Mouse (Mus musculus) myocyte (in vitro differentiated cells): Measurements from ENCODE around the gene Ttc30a2. TPM values are rescaled to one million over a fixed set of nuclear protein-coding genes. Genes with fewer than 3 reads are reported as not detected.

Experiments
- H3K27me3 ChIP-seq: one replicate; pipeline ENCODE4 v1.6.1; 2011; ENCODE audit not compliant: control insufficient read depth, insufficient read depth, insufficient read length
- H3K36me3 ChIP-seq: one replicate; pipeline ENCODE4 v1.6.1; 2011; ENCODE audit not compliant: control insufficient read depth, insufficient read depth
- H3K4me2 ChIP-seq: one replicate; pipeline ENCODE4 v1.6.1; 2011; ENCODE audit warnings: low read depth, control low read depth
- H3K4me3 ChIP-seq: one replicate; pipeline ENCODE4 v1.5.1; 2011; ENCODE audit warnings: mild to moderate bottlenecking, control low read depth, moderate library complexity
- H3K79me2 ChIP-seq: one replicate; pipeline ENCODE4 v1.6.1; 2011; ENCODE audit not compliant: control insufficient read depth, insufficient read depth
- H3ac ChIP-seq: one replicate; pipeline ENCODE4 v1.6.1; 2011; ENCODE audit not compliant: control insufficient read depth, insufficient read length
- CEBPB ChIP-seq: IDR thresholded peaks from 2 replicates; pipeline ENCODE4 v1.6.1; 2011; ENCODE audit warnings: mild to moderate bottlenecking, moderate library complexity; ENCODE audit not compliant: poor library complexity, insufficient read depth, severe bottlenecking
- E2F4 ChIP-seq: IDR thresholded peaks from one replicate; pipeline ENCODE4 v1.6.1; 2011; ENCODE audit warnings: mild to moderate bottlenecking, control low read depth, moderate library complexity; ENCODE audit not compliant: insufficient read depth
- MAX ChIP-seq: IDR thresholded peaks from one replicate; pipeline ENCODE4 v1.6.1; 2011; ENCODE audit warnings: low read depth, mild to moderate bottlenecking, control low read depth
- MYOD1 ChIP-seq, 3 experiments: IDR thresholded peaks; one replicate each; pipeline ENCODE4 v1.6.1; 2011; ENCODE audit warnings: control low read depth in 2 of 3, low read depth in 2 of 3, mild to moderate bottlenecking in 2 of 3, moderate library complexity in 1 of 3; ENCODE audit not compliant: insufficient read length in 2 of 3, control insufficient read depth in 1 of 3
- MYOG ChIP-seq, 3 experiments: IDR thresholded peaks; one replicate each; pipeline ENCODE4 v1.6.1; 2011; ENCODE audit warnings: control low read depth in 2 of 3, low read depth in 2 of 3, mild to moderate bottlenecking in 2 of 3; ENCODE audit not compliant: insufficient read length in 2 of 3, control insufficient read depth in 1 of 3, insufficient read depth in 1 of 3
- POLR2A ChIP-seq: IDR thresholded peaks from one replicate; pipeline ENCODE4 v1.6.1; 2011; ENCODE audit warnings: low read depth, mild to moderate bottlenecking, control low read depth, moderate library complexity; ENCODE audit not compliant: insufficient read length
- POLR2AphosphoS2 ChIP-seq: IDR thresholded peaks from one replicate; pipeline ENCODE4 v1.6.1; 2011; ENCODE audit warnings: low read depth, control low read depth; ENCODE audit not compliant: insufficient read length
- REST ChIP-seq: IDR thresholded peaks from one replicate; pipeline ENCODE4 v1.6.1; 2011; ENCODE audit warnings: mild to moderate bottlenecking, control low read depth, moderate library complexity; ENCODE audit not compliant: insufficient read depth, insufficient read length
- SRF ChIP-seq: IDR thresholded peaks from one replicate; pipeline ENCODE4 v1.6.1; 2011; ENCODE audit warnings: low read depth; ENCODE audit not compliant: control insufficient read depth, insufficient read length
- TCF12 ChIP-seq: IDR thresholded peaks from one replicate; pipeline ENCODE4 v1.6.1; 2011; ENCODE audit warnings: mild to moderate bottlenecking, control low read depth; ENCODE audit not compliant: poor library complexity, insufficient read depth, severe bottlenecking
- TCF3 ChIP-seq: IDR thresholded peaks from one replicate; pipeline ENCODE4 v1.6.1; 2011; ENCODE audit warnings: low read depth, control low read depth; ENCODE audit not compliant: insufficient read length
- USF1 ChIP-seq: IDR thresholded peaks from one replicate; pipeline ENCODE4 v1.6.1; 2011; ENCODE audit warnings: low read depth, mild to moderate bottlenecking, control low read depth, moderate library complexity
- polyA plus RNA-seq: library from polyadenylated mRNA; unstranded; fragments of >200 nt; fragmentation: generic; extraction: Trizol; gene quantifications from one replicate; pipeline ENCODE4 v1.2.1, GENCODE M21; 2012; ENCODE audit warnings: missing spikeins

Gene Ttc30a2
- polyA plus RNA-seq, 1 experiment: 0.06 TPM

- no peaks in the 10 kb centered on the region for H3K79me2 ChIP-seq
These were observed 16.9 kb upstream of the Ttc30a2 start for GRCm38 (mm10) chr2:75994841-75995240.

GRCm38 (mm10) chr2:75991581-75992205 lies 13.7 kb upstream of the Ttc30a2 start:
- no peak overlapping the region for H3K4me2 ChIP-seq
- H3K27me3 ChIP-seq: peaks cover 19% of the 10 kb centered on the region
- H3K79me2 ChIP-seq: no peaks in the 10 kb centered on the region
- no peak overlapping the region for H3K4me3 ChIP-seq
- TF ChIP-seq MYOG (IDR thresholded peaks at IDR 0.05; ENCODE audit: control insufficient read depth in 1 of 3, insufficient read depth in 1 of 3, insufficient read length in 2 of 3, low read depth in 2 of 3) (no peak), MAX (no peak), E2F4 (no peak), SRF (no peak), USF1 (no peak), REST (no peak), MYOD1 (IDR thresholded peaks at IDR 0.05; ENCODE audit: control insufficient read depth in 1 of 3, insufficient read length in 2 of 3, low read depth in 2 of 3) (no peak), CEBPB (no peak), POLR2AphosphoS2 (no peak), POLR2A (no peak), TCF3 (no peak), TCF12 (no peak)
- H3ac ChIP-seq: no peak overlapping the region
- H3K36me3 ChIP-seq: no peaks in the 10 kb centered on the region

More at GRCm38 (mm10) chr2:75994841-75995240, 16.9 kb upstream of the Ttc30a2 start:
- no peak overlapping the region for H3ac ChIP-seq
- H3K4me2 ChIP-seq: no peak overlapping the region
- H3K4me3 ChIP-seq: no peak overlapping the region
- H3K36me3 ChIP-seq: no peaks in the 10 kb centered on the region
- H3K27me3 ChIP-seq: peaks cover 19% of the 10 kb centered on the region
- no peak for TF ChIP-seq POLR2AphosphoS2
- TF ChIP-seq TCF12: no peak
- TF ChIP-seq TCF3: no peak
- TF ChIP-seq USF1: no peak
- TF ChIP-seq MYOD1 (IDR thresholded peaks at IDR 0.05; ENCODE audit: control insufficient read depth in 1 of 3, insufficient read length in 2 of 3, low read depth in 2 of 3): no peak
- no peak for TF ChIP-seq MAX
- no peak for TF ChIP-seq MYOG (IDR thresholded peaks at IDR 0.05; ENCODE audit: control insufficient read depth in 1 of 3, insufficient read depth in 1 of 3, insufficient read length in 2 of 3, low read depth in 2 of 3)
- no peak for TF ChIP-seq POLR2A
- TF ChIP-seq REST: no peak
- TF ChIP-seq CEBPB: no peak
- no peak for TF ChIP-seq SRF

GRCm38 (mm10) chr2:75990885-75991539 lies 13.0 kb upstream of the Ttc30a2 start:
- peaks cover 19% of the 10 kb centered on the region for H3K27me3 ChIP-seq
- no peak overlapping the region for H3K4me2 ChIP-seq
- no peak overlapping the region for H3ac ChIP-seq
- no peaks in the 10 kb centered on the region for H3K36me3 ChIP-seq
- H3K4me3 ChIP-seq: no peak overlapping the region
- H3K79me2 ChIP-seq: no peaks in the 10 kb centered on the region
- TF ChIP-seq MYOG (IDR thresholded peaks at IDR 0.05; ENCODE audit: control insufficient read depth in 1 of 3, insufficient read depth in 1 of 3, insufficient read length in 2 of 3, low read depth in 2 of 3) (no peak), MYOD1 (IDR thresholded peaks at IDR 0.05; ENCODE audit: control insufficient read depth in 1 of 3, insufficient read length in 2 of 3, low read depth in 2 of 3) (no peak), USF1 (no peak), TCF3 (no peak), CEBPB (no peak), POLR2A (no peak), E2F4 (no peak), MAX (no peak), SRF (no peak), TCF12 (no peak), POLR2AphosphoS2 (no peak), REST (no peak)

GRCm38 (mm10) chr2:75989694-75990093 lies 11.7 kb upstream of the Ttc30a2 start:
- TF ChIP-seq POLR2AphosphoS2 (no peak), MYOD1 (IDR thresholded peaks at IDR 0.05; ENCODE audit: control insufficient read depth in 1 of 3, insufficient read length in 2 of 3, low read depth in 2 of 3) (no peak), USF1 (no peak), REST (no peak), CEBPB (no peak), SRF (no peak), MYOG (IDR thresholded peaks at IDR 0.05; ENCODE audit: control insufficient read depth in 1 of 3, insufficient read depth in 1 of 3, insufficient read length in 2 of 3, low read depth in 2 of 3) (no peak), MAX (no peak), TCF3 (no peak), POLR2A (no peak), E2F4 (no peak), TCF12 (no peak)
- no peak overlapping the region for H3K4me2 ChIP-seq
- peaks cover 14% of the 10 kb centered on the region for H3K27me3 ChIP-seq
- H3ac ChIP-seq: no peak overlapping the region
- H3K36me3 ChIP-seq: no peaks in the 10 kb centered on the region
- no peaks in the 10 kb centered on the region for H3K79me2 ChIP-seq
- H3K4me3 ChIP-seq: no peak overlapping the region
